Mouse (Mus musculus): ENCODE data around the gene Atxn1.

- TF ChIP-seq CTCF (IDR thresholded peaks at IDR 0.05; ENCODE audit: low read depth, low read length) (no peak), GATA1 (IDR thresholded peaks at IDR 0.05; ENCODE audit: borderline replicate concordance, low read length) (no peak), TAL1 (conservative IDR thresholded peaks at IDR 0.05; ENCODE audit: low read depth, low read length) (no peak), GATA2 (IDR thresholded peaks at IDR 0.05; ENCODE audit: borderline replicate concordance, low read depth, low read length) (no peak)
Measured at GRCm38 (mm10) chr13:45863779-45864178, 101.0 kb downstream of the Atxn1 start.
